22 mouse cellular contexts compared by ENCODE assay signal in genomic region chr7:136727628-136728402, GRCm38 (mm10).
"Had no signal": no experiment of that assay in that cellular context is flagged by ENCODE, and none has a peak within 500 bp of the region (broad histone marks: within the 10 kb centered on the region; RNA-seq: fewer than 3 reads in every experiment).

No protein-coding gene starts in this region.

- H3K4me3 ChIP-seq: kidney, embryonic 15.5 days; layer of hippocampus, adult 2 months; limb, embryonic 10.5 days; limb, embryonic 13.5 days; liver, embryonic 12.5 days; liver, embryonic 15.5 days; neural tube, embryonic 12.5 days; neural tube, embryonic 15.5 days had no signal

- ATAC-seq: liver, embryonic 12.5 days had no signal

- H3K4me1 ChIP-seq: kidney, embryonic 15.5 days; limb, embryonic 10.5 days; limb, embryonic 13.5 days; liver, embryonic 12.5 days; liver, embryonic 15.5 days; neural tube, embryonic 12.5 days; neural tube, embryonic 15.5 days had no signal

- DNase-seq: kidney, adult 11 months; kidney, postnatal 10 days; kidney, postnatal 4 days; layer of hippocampus, postnatal 36 days; liver; lung, adult 18-20 months; lung, postnatal 14 days; lung, postnatal 4 days; midbrain, embryonic 14.5 days; right cerebral cortex, adult 18-20 months; right cerebral cortex, postnatal 14 days; right cerebral cortex, postnatal 4 days; thymus, postnatal 25 days had no signal

- H3K36me3 ChIP-seq: kidney, embryonic 15.5 days; limb, embryonic 10.5 days; limb, embryonic 13.5 days; liver, embryonic 12.5 days; liver, embryonic 15.5 days; neural tube, embryonic 12.5 days; neural tube, embryonic 15.5 days had no signal

- H3K9me3 ChIP-seq: kidney, embryonic 15.5 days; limb, embryonic 10.5 days; limb, embryonic 13.5 days; liver, embryonic 12.5 days; liver, embryonic 15.5 days; neural tube, embryonic 12.5 days; neural tube, embryonic 15.5 days had no signal

- H3K9ac ChIP-seq: kidney, embryonic 15.5 days; limb, embryonic 13.5 days; liver, embryonic 12.5 days; liver, embryonic 15.5 days; neural tube, embryonic 12.5 days; neural tube, embryonic 15.5 days had no signal

- H3K4me2 ChIP-seq: kidney, embryonic 15.5 days; limb, embryonic 13.5 days; liver, embryonic 12.5 days; liver, embryonic 15.5 days; midbrain, embryonic 11.5 days; neural tube, embryonic 12.5 days; neural tube, embryonic 15.5 days had no signal

- H3K27me3 ChIP-seq: kidney, embryonic 15.5 days; limb, embryonic 13.5 days; liver, embryonic 12.5 days; liver, embryonic 15.5 days; neural tube, embryonic 12.5 days; neural tube, embryonic 15.5 days had no signal

- H3K27ac ChIP-seq: kidney, embryonic 15.5 days; layer of hippocampus, adult 2 months; limb, embryonic 10.5 days; limb, embryonic 13.5 days; liver, embryonic 12.5 days; liver, embryonic 15.5 days; neural tube, embryonic 12.5 days; neural tube, embryonic 15.5 days had no signal
